In genomic region chr1:87749360-87749973, GRCm38 (mm10) we compare ENCODE assay signal across 27 mouse cellular contexts.
"Had no signal": no experiment of that assay in that cellular context is flagged by ENCODE, and none has a peak within 500 bp of the region (broad histone marks: within the 10 kb centered on the region; RNA-seq: fewer than 3 reads in every experiment).

No protein-coding gene starts in this region.

- H3K9me3 ChIP-seq: heart, embryonic 13.5 days; heart, embryonic 15.5 days; hindbrain, embryonic 12.5 days; hindbrain, embryonic 15.5 days; kidney, embryonic 15.5 days; limb, embryonic 10.5 days; limb, embryonic 12.5 days; liver, embryonic 13.5 days had no signal

- H3K27ac ChIP-seq: heart, adult 2 months; heart, embryonic 13.5 days; heart, embryonic 15.5 days; hindbrain, embryonic 12.5 days; hindbrain, embryonic 15.5 days; hindbrain, postnatal 0 days; kidney, embryonic 15.5 days; kidney, postnatal 0 days; layer of hippocampus, adult 2 months; left cerebral cortex, adult 2 months; limb, embryonic 10.5 days; limb, embryonic 12.5 days; liver, embryonic 13.5 days had no signal

- H3K4me1 ChIP-seq: heart, embryonic 13.5 days; heart, embryonic 15.5 days; hindbrain, embryonic 12.5 days; hindbrain, embryonic 15.5 days; kidney, embryonic 15.5 days; limb, embryonic 10.5 days; limb, embryonic 12.5 days had no signal

- DNase-seq: gastrocnemius, postnatal 14 days; gastrocnemius, postnatal 36 days; heart, adult 11 months; heart, adult 2 months; heart, postnatal 14 days; heart, postnatal 36 days; kidney, adult 11 months; kidney, adult 2 months; kidney, adult 9 months; kidney, postnatal 14 days; kidney, postnatal 36 days; liver; liver, embryonic 13.5 days had no signal

- H3K4me2 ChIP-seq: heart, embryonic 11.5 days; heart, embryonic 13.5 days; heart, embryonic 15.5 days; hindbrain, embryonic 12.5 days; hindbrain, embryonic 15.5 days; kidney, embryonic 15.5 days; limb, embryonic 12.5 days; liver, embryonic 11.5 days; liver, embryonic 13.5 days had no signal

- H3K36me3 ChIP-seq: heart, embryonic 13.5 days; heart, embryonic 15.5 days; hindbrain, embryonic 12.5 days; hindbrain, embryonic 15.5 days; kidney, embryonic 15.5 days; limb, embryonic 10.5 days; limb, embryonic 12.5 days; liver, embryonic 13.5 days had no signal

- H3K9ac ChIP-seq: heart, embryonic 13.5 days; heart, embryonic 15.5 days; hindbrain, embryonic 12.5 days; hindbrain, embryonic 15.5 days; kidney, embryonic 15.5 days; limb, embryonic 12.5 days; liver, embryonic 13.5 days had no signal

- H3K4me3 ChIP-seq: heart, adult 2 months; heart, embryonic 13.5 days; heart, embryonic 15.5 days; hindbrain, embryonic 12.5 days; hindbrain, embryonic 15.5 days; kidney, embryonic 15.5 days; layer of hippocampus, adult 2 months; left cerebral cortex, adult 2 months; limb, embryonic 10.5 days; limb, embryonic 12.5 days; liver, embryonic 13.5 days had no signal

- ATAC-seq: hindbrain, postnatal 0 days; intestine, embryonic 16.5 days had no signal
